Mouse (Mus musculus) subcutaneous adipose tissue, adult 2 months (tissue): ENCODE results near the gene H2-M10.6. TPM values are rescaled to one million over a fixed set of nuclear protein-coding genes. Genes with fewer than 3 reads are reported as not detected.

ENCODE experiments used
- polyA plus RNA-seq: library from polyadenylated mRNA; depleted of rRNA; stranded (reverse); fragments of >200 nt; gene quantifications from 2 replicates; pipeline ENCODE4 v1.2.3, GENCODE M21; 2012; ENCODE audit warnings: low replicate concordance; rRNA removed

Gene H2-M10.6
- polyA plus RNA-seq = not detected in 2 replicates

DNA sequence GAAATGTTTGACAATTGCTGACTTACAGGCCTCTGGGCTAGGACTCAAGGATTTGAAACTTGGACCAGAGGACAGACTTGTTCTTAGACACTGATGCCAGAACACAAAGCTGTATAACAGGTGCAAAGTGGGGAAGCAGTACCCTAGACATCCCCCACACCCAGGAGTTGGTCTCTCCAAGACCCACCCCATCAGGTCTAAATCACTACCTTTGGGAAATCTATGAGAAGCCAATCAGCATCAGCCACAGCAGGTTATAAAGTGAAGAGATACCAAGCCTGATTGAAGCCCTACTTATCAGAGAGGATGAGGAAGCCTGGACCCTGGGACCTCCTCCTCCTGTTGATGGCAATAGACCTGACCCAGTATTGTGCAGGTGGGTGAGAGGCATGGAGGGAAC is at the start of gene H2-M10.6:
TSS of gene H2-M10.6 (plus strand) at position 301 of the 400 bp plus-strand sequence.

DNA sequence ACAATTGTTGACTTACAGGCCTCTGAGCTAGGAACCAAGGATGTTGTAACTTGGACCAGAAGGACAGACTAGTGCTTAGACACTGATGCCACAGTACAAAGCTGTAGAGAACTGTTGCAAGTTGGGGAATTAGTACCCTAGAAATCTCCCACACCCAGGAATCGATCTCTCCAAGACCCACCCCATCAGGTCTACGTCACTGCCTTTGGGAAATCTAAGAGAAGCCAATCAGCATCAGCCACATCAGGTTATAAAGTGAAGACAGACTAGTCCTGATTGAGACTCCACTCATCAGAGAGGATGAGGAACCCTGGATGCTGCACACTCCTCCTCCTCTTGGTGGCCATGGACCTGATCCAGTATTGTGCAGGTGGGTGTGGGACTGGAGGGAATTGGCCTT is 39.4 kb upstream of the H2-M10.6 start, which contains the start of gene H2-M10.5:
TSS of gene H2-M10.5 (plus strand) at position 301 of the 400 bp plus-strand sequence.

DNA sequence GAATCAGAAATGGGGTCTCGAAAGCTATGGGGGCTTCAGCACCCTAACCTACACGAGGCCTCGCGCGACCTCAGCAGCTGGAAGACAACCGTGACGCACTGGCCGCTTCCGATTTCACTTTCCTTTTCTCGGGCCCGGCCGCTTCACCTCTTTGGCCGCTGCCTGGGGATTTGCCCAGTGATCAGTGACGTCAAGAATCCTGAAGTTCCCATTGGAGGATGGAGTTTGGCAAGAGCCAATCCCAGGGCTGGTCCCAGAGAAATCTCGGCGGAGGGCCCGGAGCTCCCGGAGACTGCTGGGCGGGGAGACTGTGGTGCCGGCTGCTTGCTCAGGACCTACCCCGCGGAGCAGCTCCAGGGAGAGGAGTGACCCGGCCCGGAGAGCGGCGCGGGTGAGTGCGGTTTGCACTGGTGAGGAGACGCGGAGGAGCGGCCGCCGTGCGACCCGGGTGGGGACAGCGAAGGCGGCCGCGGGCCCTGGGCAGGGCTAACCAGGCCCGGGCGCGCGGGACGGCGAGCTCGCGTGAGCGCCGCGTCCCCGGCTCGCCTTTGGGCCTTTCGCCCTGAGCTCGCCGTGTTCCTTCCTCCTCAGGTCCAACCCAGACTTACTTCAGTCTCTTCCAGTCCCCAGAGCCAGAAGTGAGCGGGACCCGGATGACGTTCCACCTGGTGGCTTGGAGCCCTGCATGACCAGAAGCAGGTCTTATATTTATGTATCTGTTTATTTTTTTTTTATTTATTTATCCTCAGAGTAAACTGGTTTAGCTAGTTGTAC is 25.1 kb downstream of the H2-M10.6 start, which contains the start of gene Trim26:
TSS of gene Trim26 (plus strand) at position 261 of the 774 bp plus-strand sequence.

Other genes with a start within 250 kb of the H2-M10.6 start
- 0.86 and 3.3 TPM in 2 replicates for gene H2-M9, start 169.5 kb upstream of the H2-M10.6 start, polyA plus RNA-seq
- not detected in 2 replicates for gene H2-M1, start 140.0 kb upstream of the H2-M10.6 start, polyA plus RNA-seq
- gene H2-M10.5, start 39.3 kb upstream of the H2-M10.6 start, polyA plus RNA-seq = not detected in 2 replicates
- gene Trim26, start 25.0 kb downstream of the H2-M10.6 start, polyA plus RNA-seq = 31.1 and 42.7 TPM in 2 replicates
- 0.10 TPM in 1 of 2 replicates, not detected in the other for gene Trim15, start 55.0 kb downstream of the H2-M10.6 start, polyA plus RNA-seq
- 0.04 and 0.06 TPM in 2 replicates for gene Trim10, start 57.4 kb downstream of the H2-M10.6 start, polyA plus RNA-seq
- not detected in 2 replicates for gene Trim40, start 78.0 kb downstream of the H2-M10.6 start, polyA plus RNA-seq
- not detected in 2 replicates for gene Trim31, start 85.9 kb downstream of the H2-M10.6 start, polyA plus RNA-seq
- gene Rnf39, start 130.7 kb downstream of the H2-M10.6 start, polyA plus RNA-seq = 0.54 and 2.1 TPM in 2 replicates
- gene Ppp1r11, start 139.6 kb downstream of the H2-M10.6 start, polyA plus RNA-seq = 34.2 and 43.5 TPM in 2 replicates
- gene Znrd1, start 146.4 kb downstream of the H2-M10.6 start, polyA plus RNA-seq = 25.6 and 47.3 TPM in 2 replicates
- gene Znrd1as, start 146.4 kb downstream of the H2-M10.6 start, polyA plus RNA-seq = 2.5 and 4.2 TPM in 2 replicates
- gene 2410137M14Rik, start 169.1 kb downstream of the H2-M10.6 start, polyA plus RNA-seq = 0.19 TPM in 1 of 2 replicates, not detected in the other
- gene H2-M5, start 177.4 kb downstream of the H2-M10.6 start, polyA plus RNA-seq = 0.19 and 0.95 TPM in 2 replicates
- gene Zfp57, start 189.0 kb downstream of the H2-M10.6 start, polyA plus RNA-seq = 7.8 and 20.5 TPM in 2 replicates
- not detected in 2 replicates for gene Mog, start 211.2 kb downstream of the H2-M10.6 start, polyA plus RNA-seq
- gene Gabbr1, start 233.8 kb downstream of the H2-M10.6 start, polyA plus RNA-seq = 30.9 and 71.8 TPM in 2 replicates